Mouse (Mus musculus) erythroblast, embryonic 14.5 days (primary cell): ENCODE measurements around the gene Clasp1.

Experiments used
- GATA1 ChIP-seq: IDR thresholded peaks from 2 replicates; pipeline ENCODE4 v1.6.1; 2012; ENCODE audit warnings: low read length, inconsistent platforms, mixed read lengths
- TAL1 ChIP-seq: IDR thresholded peaks from 3 replicates; pipeline ENCODE4 v1.6.1; 2012; ENCODE audit warnings: low read length, inconsistent platforms, mixed read lengths

GRCm38 (mm10) chr1:118409249-118409648, 20.4 kb downstream of the Clasp1 start:
- TF ChIP-seq GATA1: no peak
- no peak for TF ChIP-seq TAL1
